ENCODE assay signal across 11 mouse cellular contexts in the genomic region with DNA sequence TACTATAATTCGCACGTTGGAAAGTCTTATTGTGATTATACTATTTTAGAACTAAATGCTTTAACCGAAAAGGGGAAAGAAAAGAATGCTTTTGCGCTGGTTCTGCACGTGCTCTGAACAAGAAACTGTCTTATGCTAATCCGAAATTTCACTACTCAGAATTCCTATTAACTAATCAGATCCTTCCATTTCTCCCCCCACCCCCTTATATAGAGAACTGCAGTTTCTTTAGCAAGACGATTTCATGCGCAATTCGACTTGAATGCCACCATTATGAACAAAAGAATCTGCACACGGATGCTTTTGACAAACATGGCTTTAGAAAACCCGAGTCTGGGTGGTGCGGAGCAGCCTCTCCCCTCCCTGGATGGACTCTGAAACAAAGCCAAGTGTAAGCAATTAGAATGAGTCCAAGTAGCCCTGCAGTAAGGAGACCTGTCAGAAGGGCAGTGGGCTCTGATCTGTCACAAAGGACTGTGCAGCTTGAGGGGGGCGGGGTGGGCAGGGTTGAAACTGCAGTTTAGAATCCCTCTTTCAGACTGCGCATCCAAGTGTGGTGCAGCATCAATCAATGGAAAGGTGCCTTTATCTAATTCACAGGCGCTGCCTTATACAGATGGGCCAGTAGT.
DNase-seq lines count a peak whose midpoint lies in the region; ATAC-seq and TF ChIP-seq lines count a peak whose summit lies in the region.
"Had no signal": no experiment of that assay in that cellular context is flagged by ENCODE, and none has a peak within 500 bp of the region (broad histone marks: within the 10 kb centered on the region; RNA-seq: fewer than 3 reads in every experiment).

No protein-coding gene starts in this region.

- H3K4me3 ChIP-seq in kidney, embryonic 16.5 days (ENCODE audit: low read length): no peak overlapping the region
- H3K4me3 ChIP-seq in forebrain, embryonic 10.5 days: peak overlapping the region; percentile 35; the same call in 1 of the 2 replicates
- no peak overlapping the region; the same call in 1 of the 2 replicates for H3K4me3 ChIP-seq in hindbrain, postnatal 0 days (ENCODE audit: low read length)
- H3K4me3 ChIP-seq in neural tube, embryonic 14.5 days (ENCODE audit: low read depth, low read length): no peak overlapping the region

- no peak for ATAC-seq in kidney, embryonic 16.5 days (ENCODE audit: low FRiP score, low TSS enrichment)
- peak; percentile 94 for ATAC-seq in hindbrain, postnatal 0 days
- ATAC-seq in neural tube, embryonic 14.5 days (ENCODE audit: low read depth): peak; percentile 90
- no peak for ATAC-seq in monocyte, adult 5-6 weeks (replicated peaks; ENCODE audit: insufficient number of reproducible peaks, low FRiP score, low TSS enrichment, poor library complexity, severe bottlenecking)
- no peak for ATAC-seq in activated CD4-positive, CD25-positive, alpha-beta regulatory T cell, adult 4 months

- no peak overlapping the region for H3K9ac ChIP-seq in kidney, embryonic 16.5 days (replicated peaks; ENCODE audit: low read length)
- H3K9ac ChIP-seq in hindbrain, postnatal 0 days (replicated peaks; ENCODE audit: low read length): 0 out of 2 replicates have a peak overlapping the region, but pooled peaks have one; percentile 13
- no peak overlapping the region for H3K9ac ChIP-seq in neural tube, embryonic 14.5 days (replicated peaks; ENCODE audit: low read depth, low read length)
- H3K9ac ChIP-seq: heart, embryonic 12.5 days; limb, embryonic 13.5 days had no signal

- TF ChIP-seq CTCF in hindbrain, postnatal 0 days (IDR thresholded peaks at IDR 0.05; ENCODE audit: low read depth): no peak

- H3K9me3 ChIP-seq in kidney, embryonic 16.5 days (ENCODE audit: low read length): no peaks in the 10 kb centered on the region
- H3K9me3 ChIP-seq in forebrain, embryonic 10.5 days: no peaks in the 10 kb centered on the region
- H3K9me3 ChIP-seq in hindbrain, postnatal 0 days (ENCODE audit: low read length): no peaks in the 10 kb centered on the region
- H3K9me3 ChIP-seq in neural tube, embryonic 14.5 days (ENCODE audit: control insufficient read depth, low read length): no peaks in the 10 kb centered on the region
- H3K9me3 ChIP-seq: heart, embryonic 12.5 days; limb, embryonic 13.5 days had no signal

- no peaks in the 10 kb centered on the region for H3K4me1 ChIP-seq in kidney, embryonic 16.5 days (ENCODE audit: insufficient read depth, low read length)
- H3K4me1 ChIP-seq in forebrain, embryonic 10.5 days: peaks cover 49% of the 10 kb centered on the region
- no peaks in the 10 kb centered on the region for H3K4me1 ChIP-seq in hindbrain, postnatal 0 days (ENCODE audit: insufficient read depth, low read length)
- H3K4me1 ChIP-seq in neural tube, embryonic 14.5 days (ENCODE audit: control insufficient read depth, insufficient read depth, low read length): no peaks in the 10 kb centered on the region
- H3K4me1 ChIP-seq: heart, embryonic 12.5 days; limb, embryonic 13.5 days had no signal

- H3K27me3 ChIP-seq in kidney, embryonic 16.5 days (ENCODE audit: insufficient read depth, low read length): no peaks in the 10 kb centered on the region; the same call in 1 of the 2 replicates
- H3K27me3 ChIP-seq in forebrain, embryonic 10.5 days (ENCODE audit: poor library complexity, severe bottlenecking): no peaks in the 10 kb centered on the region
- H3K27me3 ChIP-seq in hindbrain, postnatal 0 days (ENCODE audit: insufficient read depth, low read length): no peaks in the 10 kb centered on the region
- H3K27me3 ChIP-seq in neural tube, embryonic 14.5 days (ENCODE audit: control insufficient read depth, insufficient read depth, low read length): no peaks in the 10 kb centered on the region
- H3K27me3 ChIP-seq: heart, embryonic 12.5 days; limb, embryonic 13.5 days had no signal

- H3K4me2 ChIP-seq in kidney, embryonic 16.5 days (replicated peaks; ENCODE audit: low read depth, low read length): 0 out of 2 replicates have a peak overlapping the region, but pooled peaks have one; percentile 18
- H3K4me2 ChIP-seq in hindbrain, postnatal 0 days (ENCODE audit: low read depth, low read length): peak overlapping the region; percentile 51
- peak overlapping the region; percentile 41; the same call in 1 of the 2 replicates for H3K4me2 ChIP-seq in neural tube, embryonic 14.5 days (ENCODE audit: low read depth, low read length)

- H3K27ac ChIP-seq in kidney, embryonic 16.5 days (ENCODE audit: low read length): no peak overlapping the region
- peak overlapping the region; percentile 84 for H3K27ac ChIP-seq in forebrain, embryonic 10.5 days
- peak overlapping the region; percentile 64; the same call in 1 of the 2 replicates for H3K27ac ChIP-seq in hindbrain, postnatal 0 days
- peak overlapping the region; percentile 60 for H3K27ac ChIP-seq in neural tube, embryonic 14.5 days (ENCODE audit: low read depth, low read length)
- H3K27ac ChIP-seq: limb, embryonic 13.5 days had no signal

- WGBS in kidney, embryonic 16.5 days: 40% methylated on average over 15 of the region's 15 CpGs
- 14% methylated on average over 15 of the region's 15 CpGs for WGBS in forebrain, embryonic 10.5 days
- 27% methylated on average over 15 of the region's 15 CpGs for WGBS in hindbrain, postnatal 0 days
- 17% methylated on average over 15 of the region's 15 CpGs for WGBS in neural tube, embryonic 14.5 days

- no peak for DNase-seq in kidney, adult 18-20 months
- DNase-seq in forebrain, embryonic 10.5 days (ENCODE audit: extremely low spot score, low spot score): peak; percentile 51
- DNase-seq in hindbrain, postnatal 0 days (ENCODE audit: low spot score): peak; percentile 72
- no peak for DNase-seq in thymus, adult 18-20 months
- DNase-seq: kidney, postnatal 10 days had no signal

- no peaks in the 10 kb centered on the region for H3K36me3 ChIP-seq in kidney, embryonic 16.5 days (ENCODE audit: insufficient read depth, low read length)
- no peaks in the 10 kb centered on the region for H3K36me3 ChIP-seq in forebrain, embryonic 10.5 days (replicated peaks)
- H3K36me3 ChIP-seq in hindbrain, postnatal 0 days (ENCODE audit: insufficient read depth, low read length): no peaks in the 10 kb centered on the region
- no peaks in the 10 kb centered on the region for H3K36me3 ChIP-seq in neural tube, embryonic 14.5 days (ENCODE audit: control insufficient read depth, insufficient read depth, low read length)
- H3K36me3 ChIP-seq: heart, embryonic 12.5 days; limb, embryonic 13.5 days had no signal

Comparison
In these comparisons a context has a peak if more than half of its experiments do, and no peak if none do; other contexts are left out.
1. ATAC-seq: peak in hindbrain, postnatal 0 days (single experiment) and neural tube, embryonic 14.5 days (single experiment); none in kidney, embryonic 16.5 days (single experiment), monocyte, adult 5-6 weeks (single experiment) and activated CD4-positive, CD25-positive, alpha-beta regulatory T cell, adult 4 months (single experiment).
2. DNase-seq: peak in forebrain, embryonic 10.5 days (single experiment) and hindbrain, postnatal 0 days (single experiment); none in kidney, adult 18-20 months (single experiment) and thymus, adult 18-20 months (0 of 2).
3. Peak in every context shown above with its lines, with median percentiles within 50 percentile points of each other: H3K4me2 ChIP-seq.